Mouse (Mus musculus): ENCODE measurements around the gene Sult1b1. TPM values are rescaled to one million over a fixed set of nuclear protein-coding genes. Genes with fewer than 3 reads are reported as not detected.

The Sult1b1 gene
- polyA plus RNA-seq, 2 experiments from 2014 or later: not detected

Other genes starting within 250 kb of the Sult1b1 start
- gene Ugt2a3, start 201.0 kb downstream of the Sult1b1 start, polyA plus RNA-seq (2017; shearing (Covaris generic)): not detected
- not detected for gene Ugt2b38, start 114.0 kb downstream of the Sult1b1 start, polyA plus RNA-seq (2017; shearing (Covaris generic))
- not detected for gene Ugt2a2, start 55.9 kb downstream of the Sult1b1 start, polyA plus RNA-seq (2017; shearing (Covaris generic))
- gene Gm43638, start 51.4 kb downstream of the Sult1b1 start, polyA plus RNA-seq (2017; shearing (Covaris generic)): not detected
- not detected for gene Ugt2a1, start 47.3 kb downstream of the Sult1b1 start, polyA plus RNA-seq (2017; shearing (Covaris generic))
- under 1 TPM in 1 of 2 experiments, not detected in 1; 0.13 TPM for gene Sult1d1, start 30.8 kb upstream of the Sult1b1 start, polyA plus RNA-seq (2017; shearing (Covaris generic))
- gene Sult1e1, start 53.4 kb upstream of the Sult1b1 start, polyA plus RNA-seq (2017; shearing (Covaris generic)): not detected
- not detected for gene Csn1s1, start 128.0 kb upstream of the Sult1b1 start, polyA plus RNA-seq (2017; shearing (Covaris generic))
- gene Csn2, start 161.4 kb upstream of the Sult1b1 start, polyA plus RNA-seq (2017; shearing (Covaris generic)): not detected
- gene Csn1s2a, start 236.4 kb upstream of the Sult1b1 start, polyA plus RNA-seq (2017; shearing (Covaris generic)): not detected